Mouse (Mus musculus) stomach, embryonic 15.5 days (tissue): Measurements from ENCODE around the gene Plekha6. TPM values are rescaled to one million over a fixed set of nuclear protein-coding genes. Genes with fewer than 3 reads are reported as not detected.

Experiments
- ATAC-seq: fragments of 200-750 bp; cut with Nextera tagmentation; 2 replicates; pipeline ENCODE4 v1.8.0; 2017; ENCODE audit warnings: low read depth, moderate number of reproducible peaks, moderate TSS enrichment; ENCODE audit not compliant: insufficient read depth, low FRiP score
- H3K27ac ChIP-seq: fragments of 300-500 bp; sonication (generic); 2 replicates; pipeline ENCODE4 v1.5.1; 2015; ENCODE audit warnings: mild to moderate bottlenecking, inconsistent platforms
- H3K27me3 ChIP-seq: fragments of 300-500 bp; sonication (generic); replicated peaks from 2 replicates; pipeline ENCODE4 v1.6.1; 2015; ENCODE audit warnings: inconsistent platforms
- H3K36me3 ChIP-seq: fragments of 300-500 bp; sonication (generic); 2 replicates; pipeline ENCODE4 v1.6.1; 2015; ENCODE audit warnings: inconsistent platforms
- H3K4me1 ChIP-seq: fragments of 300-500 bp; sonication (generic); 2 replicates; pipeline ENCODE4 v1.6.1; 2015; ENCODE audit warnings: inconsistent platforms
- H3K4me2 ChIP-seq: fragments of 300-500 bp; sonication (generic); 2 replicates; pipeline ENCODE4 v1.6.1; 2015; ENCODE audit warnings: mild to moderate bottlenecking, inconsistent platforms
- H3K4me3 ChIP-seq: fragments of 300-500 bp; sonication (generic); replicated peaks from 2 replicates; pipeline ENCODE4 v1.5.1; 2015; ENCODE audit warnings: inconsistent platforms
- H3K9ac ChIP-seq: fragments of 300-500 bp; sonication (generic); 2 replicates; pipeline ENCODE4 v1.6.1; 2015; ENCODE audit warnings: inconsistent platforms
- H3K9me3 ChIP-seq: fragments of 300-500 bp; sonication (generic); 2 replicates; pipeline ENCODE4 v1.6.1; 2016; ENCODE audit warnings: inconsistent platforms
- WGBS: fragments of 180-500 bp; shearing (Covaris S2); methylation state at CpG from one replicate; pipeline ENCODE4 v1.1.7; 2015; 5-methylcytosine and 5-hydroxymethylcytosine counted together
- polyA plus RNA-seq: library from polyadenylated mRNA; unstranded; fragments of >200 nt; fragmentation: Nextera tagmentation; extraction: Ambion mirVana; gene quantifications from 2 replicates; pipeline ENCODE4 v1.2.1, GENCODE M21; 2015

Plekha6 gene
- polyA plus RNA-seq, 1 experiment from 2014 or later = 16.5 TPM

- H3K4me2 ChIP-seq = no peak overlapping the region
- H3K4me3 ChIP-seq = no peak overlapping the region
- H3K27me3 ChIP-seq = no peaks in the 10 kb centered on the region
- 37% methylated on average over 10 of the region's 10 CpGs for WGBS
- ATAC-seq = peak; percentile 53
- H3K9me3 ChIP-seq = no peaks in the 10 kb centered on the region
- H3K36me3 ChIP-seq = peaks cover 13% of the 10 kb centered on the region
- H3K9ac ChIP-seq = no peak overlapping the region
- H3K27ac ChIP-seq = no peak overlapping the region
- peaks cover 24% of the 10 kb centered on the region for H3K4me1 ChIP-seq
Measured at GRCm38 (mm10) chr1:133267813-133268492, 103.9 kb downstream of the Plekha6 start.

DNA sequence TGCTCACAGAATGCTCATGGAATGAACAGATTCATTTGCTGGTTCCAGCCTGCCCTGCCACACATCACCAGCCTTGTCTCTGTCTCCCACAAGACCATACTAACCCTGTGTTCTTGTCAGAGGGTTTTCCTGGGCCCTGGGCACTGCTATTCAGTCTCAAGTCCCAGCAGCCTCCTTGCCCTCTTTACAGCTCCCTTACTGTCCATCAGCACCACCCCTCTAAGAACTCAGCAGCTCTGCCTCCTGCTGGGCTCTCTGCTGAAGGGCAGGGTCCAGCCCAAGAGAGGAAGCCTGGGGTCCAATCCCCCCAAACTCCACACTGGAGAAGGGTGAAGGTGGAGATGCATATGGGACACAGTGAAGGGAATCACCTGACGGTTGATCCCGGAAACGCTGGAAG, 104.5 kb downstream of the Plekha6 start:
- no peaks in the 10 kb centered on the region for H3K9me3 ChIP-seq
- H3K27ac ChIP-seq = no peak overlapping the region
- 85% methylated on average over 3 of the region's 3 CpGs for WGBS
- no peaks in the 10 kb centered on the region for H3K27me3 ChIP-seq
- H3K9ac ChIP-seq = no peak overlapping the region
- peaks cover 13% of the 10 kb centered on the region for H3K36me3 ChIP-seq
- H3K4me1 ChIP-seq = peaks cover 24% of the 10 kb centered on the region
- no peak for ATAC-seq
- H3K4me2 ChIP-seq = no peak overlapping the region
- H3K4me3 ChIP-seq = no peak overlapping the region

GRCm38 (mm10) chr1:133270336-133270735, 106.3 kb downstream of the Plekha6 start:
- Histone ChIP-seq H3K27me3 (no peaks in the 10 kb centered on the region), H3K27ac (no peak overlapping the region), H3K9ac (no peak overlapping the region), H3K4me3 (no peak overlapping the region), H3K9me3 (no peaks in the 10 kb centered on the region), H3K4me2 (no peak overlapping the region), H3K4me1 (peaks cover 14% of the 10 kb centered on the region; the same call in 1 of the 2 replicates), H3K36me3 (peaks cover 22% of the 10 kb centered on the region)
- no peak for ATAC-seq
- 50% methylated on average over 6 of the region's 6 CpGs for WGBS

DNA sequence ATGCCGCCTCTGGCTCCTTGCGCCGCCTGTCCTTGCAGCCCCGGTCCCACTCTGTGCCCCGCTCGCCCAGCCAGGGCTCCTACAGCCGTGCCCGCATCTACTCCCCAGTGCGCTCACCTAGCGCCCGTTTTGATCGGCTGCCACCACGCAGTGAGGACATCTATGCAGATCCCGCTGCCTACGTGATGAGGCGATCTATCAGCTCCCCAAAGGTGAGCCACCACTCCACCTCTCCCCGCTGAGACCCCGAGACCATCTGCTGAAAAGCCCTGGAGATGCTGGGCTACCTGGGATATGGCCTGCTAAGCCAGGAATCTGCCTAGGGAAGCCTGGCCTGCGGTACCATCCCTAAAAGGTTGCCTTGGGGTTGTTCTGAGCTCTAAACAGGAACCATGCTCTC, 110.2 kb downstream of the Plekha6 start:
- Histone ChIP-seq H3K9ac (no peak overlapping the region), H3K27me3 (no peaks in the 10 kb centered on the region), H3K4me2 (no peak overlapping the region), H3K36me3 (peaks cover 30% of the 10 kb centered on the region), H3K27ac (no peak overlapping the region), H3K4me1 (no peaks in the 10 kb centered on the region), H3K9me3 (no peaks in the 10 kb centered on the region), H3K4me3 (no peak overlapping the region)
- WGBS = 91% methylated on average over 19 of the region's 19 CpGs
- ATAC-seq = no peak

DNA sequence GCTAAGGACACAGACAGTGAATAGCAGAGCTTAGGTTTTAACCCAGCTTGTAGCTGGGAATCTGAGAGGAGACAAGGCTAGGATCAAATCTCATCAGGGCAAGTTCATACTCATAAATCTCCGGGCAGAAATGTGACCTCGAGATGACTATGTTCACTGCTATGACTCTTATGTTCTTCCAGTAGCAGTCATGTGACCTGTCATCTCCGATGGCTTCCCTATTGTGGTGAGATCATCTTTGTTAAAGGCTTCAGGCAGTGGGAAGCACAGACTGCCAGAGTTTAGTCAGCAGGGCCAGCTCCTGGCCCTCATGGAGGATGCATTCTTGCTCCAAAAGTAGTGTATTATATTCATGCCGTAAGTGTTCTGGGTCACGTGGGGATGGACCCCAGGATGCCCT, 113.0 kb downstream of the Plekha6 start:
- Histone ChIP-seq H3K27me3 (no peaks in the 10 kb centered on the region), H3K9me3 (no peaks in the 10 kb centered on the region), H3K36me3 (peaks cover 20% of the 10 kb centered on the region; the same call in 1 of the 2 replicates), H3K27ac (no peak overlapping the region), H3K4me2 (no peak overlapping the region), H3K9ac (no peak overlapping the region), H3K4me3 (no peak overlapping the region), H3K4me1 (no peaks in the 10 kb centered on the region)
- WGBS = 60% methylated on average over 5 of the region's 5 CpGs
- no peak for ATAC-seq

DNA sequence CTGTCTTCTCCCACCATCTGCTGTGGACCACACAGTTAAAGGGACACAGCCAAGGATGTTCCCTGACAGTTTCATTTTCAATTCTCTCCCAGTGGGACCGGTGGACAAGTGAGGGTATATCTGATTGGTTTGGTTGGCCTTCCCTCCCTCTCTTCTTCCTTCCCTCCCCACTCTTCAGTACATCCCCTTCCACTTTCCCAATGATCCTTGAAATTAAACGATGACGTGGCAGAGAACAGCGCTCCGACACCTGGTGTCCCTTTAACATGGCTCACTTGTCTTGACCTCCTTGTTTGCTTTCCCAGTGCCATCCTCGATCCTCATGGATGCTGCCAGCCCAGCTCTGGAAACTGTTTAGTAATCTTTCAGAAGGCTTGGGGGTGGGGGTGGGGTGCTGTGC, 114.5 kb downstream of the Plekha6 start:
- Histone ChIP-seq H3K4me3 (no peak overlapping the region), H3K36me3 (peaks cover 16% of the 10 kb centered on the region; the same call in 1 of the 2 replicates), H3K4me1 (no peaks in the 10 kb centered on the region), H3K9ac (no peak overlapping the region), H3K9me3 (no peaks in the 10 kb centered on the region), H3K27me3 (no peaks in the 10 kb centered on the region), H3K4me2 (no peak overlapping the region), H3K27ac (no peak overlapping the region)
- no peak for ATAC-seq
- WGBS = 75% methylated on average over 6 of the region's 6 CpGs

DNA sequence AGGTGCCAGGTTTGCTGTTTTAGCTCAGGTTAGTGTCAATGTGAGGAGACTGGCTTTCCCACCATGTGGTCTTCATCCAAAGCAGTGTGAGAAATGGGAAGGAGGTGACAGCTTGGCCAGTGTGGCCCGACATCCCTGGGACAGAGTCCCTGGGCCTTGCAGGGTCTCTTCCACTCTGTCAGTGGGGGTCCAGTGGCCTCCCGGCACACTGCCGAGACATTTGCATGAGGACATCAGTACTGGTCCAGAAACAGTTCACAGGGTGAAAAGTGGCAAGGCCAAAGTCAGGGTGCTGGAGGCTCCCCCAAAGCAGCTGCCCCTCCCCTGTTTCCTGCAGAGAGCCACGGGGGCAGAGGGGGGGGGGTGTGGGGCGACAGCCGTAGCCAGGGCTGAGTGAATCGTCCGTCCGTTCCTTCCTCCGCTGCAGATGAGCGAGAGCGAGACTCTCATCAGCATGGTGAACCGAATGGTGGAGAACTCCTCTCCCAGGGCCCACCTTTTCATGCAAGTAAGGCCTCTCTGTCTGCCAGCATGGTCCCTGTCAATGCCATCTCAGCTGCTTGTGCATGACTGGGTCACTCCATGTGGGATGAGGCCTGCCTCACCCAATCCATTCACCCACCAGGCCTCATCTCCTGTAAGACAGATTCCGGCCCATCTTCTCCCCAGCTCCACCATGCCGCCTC, 115.1 kb downstream of the Plekha6 start:
- Histone ChIP-seq H3K27me3 (no peaks in the 10 kb centered on the region), H3K9ac (no peak overlapping the region), H3K4me2 (no peak overlapping the region), H3K4me1 (no peaks in the 10 kb centered on the region), H3K36me3 (peaks cover 13% of the 10 kb centered on the region; the same call in 1 of the 2 replicates), H3K27ac (no peak overlapping the region), H3K9me3 (no peaks in the 10 kb centered on the region), H3K4me3 (no peak overlapping the region)
- no peak for ATAC-seq
- WGBS = 63% methylated on average over 15 of the region's 15 CpGs

- H3K27ac ChIP-seq = no peak overlapping the region
- H3K4me1 ChIP-seq = no peaks in the 10 kb centered on the region
- ATAC-seq = no peak
- no peaks in the 10 kb centered on the region for H3K9me3 ChIP-seq
- H3K4me2 ChIP-seq = no peak overlapping the region
- no peak overlapping the region for H3K9ac ChIP-seq
- H3K4me3 ChIP-seq = no peak overlapping the region
- H3K36me3 ChIP-seq = peaks cover 7% of the 10 kb centered on the region; the same call in 1 of the 2 replicates
- H3K27me3 ChIP-seq = no peaks in the 10 kb centered on the region
- WGBS = 56% methylated on average over 11 of the region's 11 CpGs
Measured at GRCm38 (mm10) chr1:133279632-133280093, 115.7 kb downstream of the Plekha6 start.

GRCm38 (mm10) chr1:133280537-133280936, 116.5 kb downstream of the Plekha6 start:
- no peak overlapping the region for H3K4me2 ChIP-seq
- H3K9me3 ChIP-seq = no peaks in the 10 kb centered on the region
- WGBS = 91% methylated on average over 2 of the region's 2 CpGs
- no peak overlapping the region for H3K27ac ChIP-seq
- H3K4me1 ChIP-seq = no peaks in the 10 kb centered on the region
- H3K4me3 ChIP-seq = no peak overlapping the region
- no peak for ATAC-seq
- peaks cover 6% of the 10 kb centered on the region for H3K36me3 ChIP-seq
- no peaks in the 10 kb centered on the region for H3K27me3 ChIP-seq
- no peak overlapping the region for H3K9ac ChIP-seq

GRCm38 (mm10) chr1:133285907-133286306, 121.9 kb downstream of the Plekha6 start:
- no peaks in the 10 kb centered on the region for H3K27me3 ChIP-seq
- H3K4me3 ChIP-seq = no peak overlapping the region
- no peak overlapping the region for H3K4me2 ChIP-seq
- H3K36me3 ChIP-seq = peaks cover 8% of the 10 kb centered on the region; the same call in 1 of the 2 replicates
- no peak overlapping the region for H3K9ac ChIP-seq
- no peak overlapping the region for H3K27ac ChIP-seq
- no peaks in the 10 kb centered on the region for H3K9me3 ChIP-seq
- 85% methylated on average over 7 of the region's 7 CpGs for WGBS
- ATAC-seq = no peak
- no peaks in the 10 kb centered on the region for H3K4me1 ChIP-seq

DNA sequence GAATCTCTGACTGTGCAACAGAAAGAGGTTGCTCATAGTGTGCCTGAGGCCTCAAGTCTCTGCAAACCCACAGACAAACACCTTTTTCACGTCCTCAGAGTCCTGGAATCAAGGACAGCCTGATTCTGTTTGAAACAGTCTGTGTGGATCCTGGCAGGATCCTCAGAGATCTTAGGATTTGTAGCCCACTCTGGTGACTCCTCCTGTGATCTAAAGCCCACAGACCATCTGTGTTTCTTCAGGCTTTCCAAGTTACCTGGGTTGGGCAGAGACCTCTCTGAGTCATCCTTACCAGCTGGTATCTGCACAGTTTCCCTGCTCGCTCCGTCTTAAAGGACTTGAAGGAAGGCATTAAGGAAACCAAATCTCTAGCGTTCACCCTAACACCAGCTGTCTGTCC, 123.0 kb downstream of the Plekha6 start:
- no peak for ATAC-seq
- Histone ChIP-seq H3K36me3 (peaks cover 8% of the 10 kb centered on the region; the same call in 1 of the 2 replicates), H3K4me2 (no peak overlapping the region), H3K4me1 (no peaks in the 10 kb centered on the region), H3K27me3 (no peaks in the 10 kb centered on the region), H3K4me3 (no peak overlapping the region), H3K27ac (no peak overlapping the region), H3K9ac (no peak overlapping the region), H3K9me3 (no peaks in the 10 kb centered on the region)
- 71% methylated on average over 4 of the region's 4 CpGs for WGBS

DNA sequence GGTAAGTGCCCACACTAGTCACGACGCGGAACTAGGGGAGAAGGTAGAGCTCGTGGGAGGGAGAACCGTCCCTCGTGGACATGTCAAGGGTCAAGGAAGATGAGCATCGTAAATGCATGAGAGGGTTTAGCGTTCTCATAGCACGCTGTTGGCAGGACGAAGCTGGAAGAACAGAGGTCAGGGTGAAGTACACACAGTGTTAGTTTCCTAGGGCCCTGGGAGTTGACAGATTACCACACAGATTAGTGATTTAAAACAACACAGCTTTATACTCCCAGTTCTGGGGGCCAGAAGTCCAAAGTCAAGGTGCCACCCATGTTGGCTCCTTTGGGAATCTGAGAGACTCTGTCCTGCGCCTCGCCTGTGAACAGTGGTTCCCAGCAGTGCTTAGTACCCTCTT, 123.9 kb downstream of the Plekha6 start:
- Histone ChIP-seq H3K4me3 (no peak overlapping the region), H3K36me3 (peaks cover 8% of the 10 kb centered on the region; the same call in 1 of the 2 replicates), H3K27ac (no peak overlapping the region), H3K9ac (no peak overlapping the region), H3K9me3 (no peaks in the 10 kb centered on the region), H3K27me3 (no peaks in the 10 kb centered on the region), H3K4me1 (no peaks in the 10 kb centered on the region), H3K4me2 (no peak overlapping the region)
- 85% methylated on average over 12 of the region's 12 CpGs for WGBS
- ATAC-seq = no peak
